Mouse (Mus musculus) adrenal gland, postnatal 0 days (tissue): ENCODE data around the gene Ube2l3. TPM values are rescaled to one million over a fixed set of nuclear protein-coding genes. Genes with fewer than 3 reads are reported as not detected.

Experiments
- microRNA-seq: library from miRNA; unstranded; fragments of <30 nt; microRNA quantifications from one replicate; pipeline ENCODE4, GENCODE M21; 2016; ENCODE audit warnings: borderline replicate concordance; ENCODE audit not compliant: insufficient number of aligned reads
- polyA plus RNA-seq: library from polyadenylated mRNA; unstranded; fragments of >200 nt; fragmentation: Nextera tagmentation; extraction: Ambion mirVana; gene quantifications from 2 replicates; pipeline ENCODE4 v1.2.1, GENCODE M21; 2015

Gene Ube2l3
- polyA plus RNA-seq = 286 and 352 TPM in 2 replicates

DNA sequence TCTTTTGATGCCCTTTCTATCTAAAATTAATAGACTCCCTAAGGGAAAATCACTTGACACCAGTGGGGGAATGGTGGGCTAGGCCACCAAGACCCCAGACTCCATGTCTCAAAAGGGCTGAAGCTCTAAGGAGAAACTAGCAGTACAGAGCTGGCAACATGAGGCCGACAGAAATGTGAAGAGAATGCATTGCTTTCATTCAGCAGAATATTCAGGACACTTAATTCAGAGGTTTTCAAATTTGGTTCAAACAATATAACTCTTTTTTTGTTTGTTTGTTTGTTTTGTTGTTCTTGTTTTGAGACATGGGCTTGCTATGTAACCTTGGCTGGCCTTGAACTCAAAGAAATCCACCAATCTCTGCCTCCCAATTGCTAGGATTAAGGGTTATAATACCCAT lies at the start of gene Ube2l3:
Gene Ube2l3 (minus strand): TSS at position 101 of the 400 bp plus-strand sequence.

DNA sequence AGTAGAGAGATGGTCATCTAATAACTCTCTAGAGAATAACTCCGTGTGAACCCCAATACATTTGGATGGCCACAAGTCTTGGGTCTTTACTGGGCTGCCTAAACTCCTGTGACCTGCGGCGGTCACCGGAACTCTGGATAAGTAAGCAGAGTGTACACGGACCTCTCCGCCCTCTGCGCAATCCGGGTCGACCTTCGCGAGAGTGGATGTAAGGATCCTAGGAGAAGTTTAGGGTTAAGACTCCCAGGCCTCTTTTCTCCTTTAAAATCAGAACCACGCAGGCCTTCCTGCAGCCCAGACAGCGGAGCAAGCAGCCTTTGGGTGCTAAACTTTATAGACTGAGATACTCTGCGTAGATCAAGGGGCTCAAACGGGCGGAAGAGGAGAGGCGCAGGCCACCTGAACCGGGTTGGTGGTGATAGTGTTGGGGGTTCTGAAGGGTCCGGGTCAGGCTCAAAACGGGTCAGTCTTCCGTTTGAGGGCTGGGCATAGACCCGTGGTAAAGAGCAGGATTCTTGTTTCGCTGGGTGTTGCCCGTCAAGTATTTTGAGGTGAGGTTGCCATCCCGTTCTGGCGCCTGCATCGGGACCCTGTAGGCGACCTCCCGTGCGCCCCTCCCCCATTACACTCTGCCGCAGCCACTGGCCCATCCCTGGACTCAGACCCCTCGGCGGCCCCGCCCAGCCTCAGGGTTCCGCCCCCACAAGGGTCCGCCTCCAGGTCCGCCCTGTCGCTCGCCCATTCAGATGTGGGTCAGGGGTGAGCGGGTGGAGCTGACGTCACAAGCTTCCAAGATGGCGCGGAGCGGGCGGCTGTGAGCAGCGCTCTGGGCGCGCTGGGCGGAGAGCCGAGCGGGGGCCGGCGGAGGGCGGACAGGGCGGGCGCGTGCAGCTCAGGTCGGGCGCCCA lies 30.6 kb upstream of the Ube2l3 start, which contains the start of gene Hic2:
Gene Hic2 (plus strand): TSS at position 779 of the 908 bp plus-strand sequence.

DNA sequence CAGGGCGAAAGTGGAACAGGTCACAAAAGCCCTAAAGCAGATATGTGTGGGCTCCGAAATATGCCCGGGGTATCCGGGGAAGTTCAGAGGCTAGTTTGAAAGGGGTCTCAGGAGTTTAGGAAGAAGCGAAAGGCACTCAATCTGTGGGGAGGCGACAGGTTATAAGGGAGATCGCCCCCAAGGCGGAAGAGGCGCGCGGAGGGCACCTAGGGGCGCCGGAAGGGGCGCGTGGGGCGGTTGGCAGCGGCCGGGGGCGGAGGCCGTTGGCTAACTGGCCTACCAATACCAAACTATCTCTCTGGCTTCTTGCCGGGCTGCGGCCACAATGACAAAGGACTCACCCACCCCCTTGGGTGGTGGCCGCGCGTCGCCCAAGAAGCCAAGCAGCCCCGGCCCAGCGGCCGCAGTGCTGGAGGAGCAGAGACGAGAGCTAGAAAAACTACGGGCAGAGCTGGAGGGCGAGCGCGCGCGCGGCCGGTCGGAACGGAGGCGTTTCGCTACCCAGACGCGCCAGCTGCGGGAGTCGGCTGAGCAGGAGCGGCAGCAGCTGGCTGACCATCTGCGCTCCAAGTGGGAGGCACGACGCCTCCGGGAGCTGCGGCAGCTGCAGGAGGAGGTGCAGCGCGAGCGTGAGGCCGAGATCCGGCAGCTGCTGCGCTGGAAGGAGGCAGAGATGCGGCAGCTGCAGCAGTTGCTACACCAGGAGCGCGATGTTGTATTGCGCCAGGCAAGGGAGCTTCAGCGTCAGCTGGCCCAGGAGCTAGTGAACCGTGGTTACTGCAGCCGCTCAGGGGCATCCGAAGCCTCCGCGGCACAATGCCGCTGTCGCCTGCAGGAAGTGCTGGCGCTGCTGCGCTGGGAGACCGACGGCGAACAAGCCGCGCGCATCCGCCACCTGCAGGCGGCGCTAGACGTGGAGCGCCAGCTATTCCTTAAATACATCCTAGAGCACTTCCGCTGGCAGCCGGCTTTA lies 6.2 kb upstream of the Ube2l3 start, which contains the start of gene Rimbp3:
Gene Rimbp3 (plus strand): TSS at position 215 of the 973 bp plus-strand sequence.

DNA sequence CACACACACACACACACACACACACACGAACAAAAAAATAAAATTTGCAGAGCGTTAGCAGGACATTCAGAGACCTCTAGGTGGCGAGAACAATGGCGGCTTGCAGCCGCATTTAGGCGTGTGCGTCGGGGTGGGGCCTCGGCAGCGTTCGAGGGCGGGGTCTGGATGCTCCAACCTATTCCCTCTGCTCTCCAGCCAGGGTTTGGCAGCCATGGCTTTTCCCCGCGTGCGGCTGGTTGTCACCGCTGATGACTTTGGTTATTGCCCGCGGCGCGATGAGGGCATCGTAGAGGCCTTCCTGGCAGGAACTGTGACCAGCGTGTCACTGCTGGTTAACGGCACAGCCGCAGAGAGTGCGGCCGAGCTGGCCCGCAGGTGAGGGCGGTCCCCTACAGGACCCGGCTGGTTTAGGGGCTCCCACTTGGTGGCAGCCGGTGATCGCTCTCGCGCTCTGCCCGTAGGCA lies 55.6 kb downstream of the Ube2l3 start, which contains the start of gene Ccdc116:
Gene Ccdc116 (minus strand): TSS at position 458 of the 464 bp plus-strand sequence.

DNA sequence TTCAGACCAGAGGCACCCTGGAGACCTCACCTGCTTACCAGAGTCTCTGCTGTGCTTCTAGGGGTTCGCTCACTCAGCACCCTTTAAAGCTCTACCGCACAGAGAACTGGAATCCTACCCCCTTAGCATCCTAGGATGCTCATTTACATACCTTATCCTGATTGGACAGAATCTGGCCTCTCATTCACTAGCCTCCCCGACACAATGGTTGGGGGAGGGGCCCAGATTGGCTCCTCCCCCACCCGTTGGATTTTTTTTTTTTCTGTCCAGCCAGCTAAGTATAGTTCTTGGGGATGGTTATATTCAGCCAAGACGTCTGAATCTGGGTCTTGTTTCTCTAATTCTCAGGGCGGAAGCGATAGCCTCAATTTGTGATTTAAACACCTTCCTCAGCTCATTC lies 58.1 kb downstream of the Ube2l3 start, which contains the start of gene Ydjc:
Gene Ydjc (plus strand): TSS at position 283 of the 400 bp plus-strand sequence.

DNA sequence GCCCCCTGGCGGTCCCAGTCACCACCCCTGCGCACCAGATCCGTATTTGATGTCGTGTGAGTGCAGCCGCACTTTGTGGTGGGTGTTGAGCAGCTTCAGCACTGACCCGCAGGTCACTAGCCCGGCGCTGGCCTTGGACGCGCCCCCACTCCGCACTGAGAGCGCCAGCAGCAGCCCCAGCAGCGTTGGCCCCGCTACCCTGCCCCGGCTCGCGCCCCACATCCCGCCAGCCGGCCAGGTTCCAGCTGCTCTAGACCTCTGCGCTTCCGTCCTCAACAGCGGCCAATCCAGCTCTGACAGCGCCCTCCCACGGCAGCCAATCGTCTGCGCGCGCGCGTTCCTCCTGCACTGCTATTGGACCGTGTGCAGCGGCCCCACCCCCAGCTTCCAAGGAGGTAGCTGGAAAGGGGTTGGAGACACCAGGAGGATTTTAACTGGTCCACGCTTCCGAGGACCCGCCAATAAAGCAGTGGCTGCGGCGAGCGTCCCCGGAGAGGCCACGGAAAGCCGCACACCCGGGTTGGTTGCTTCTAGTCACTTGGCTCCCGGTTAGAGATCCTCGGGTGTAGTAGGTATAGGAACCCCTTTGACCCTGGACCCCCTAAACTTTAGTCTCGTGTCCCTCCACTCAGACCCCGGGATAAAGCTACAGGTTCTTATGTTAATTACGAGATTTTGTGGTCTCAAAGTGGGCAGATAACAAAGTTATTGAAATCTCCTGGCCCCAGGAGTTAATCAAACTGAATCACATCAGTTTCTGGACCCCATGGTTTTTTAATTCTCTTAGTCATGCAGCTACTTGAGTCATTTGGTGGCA lies 70.2 kb downstream of the Ube2l3 start, which contains the start of gene Sdf2l1:
Gene Sdf2l1 (minus strand): TSS at position 295 of the 817 bp plus-strand sequence.

DNA sequence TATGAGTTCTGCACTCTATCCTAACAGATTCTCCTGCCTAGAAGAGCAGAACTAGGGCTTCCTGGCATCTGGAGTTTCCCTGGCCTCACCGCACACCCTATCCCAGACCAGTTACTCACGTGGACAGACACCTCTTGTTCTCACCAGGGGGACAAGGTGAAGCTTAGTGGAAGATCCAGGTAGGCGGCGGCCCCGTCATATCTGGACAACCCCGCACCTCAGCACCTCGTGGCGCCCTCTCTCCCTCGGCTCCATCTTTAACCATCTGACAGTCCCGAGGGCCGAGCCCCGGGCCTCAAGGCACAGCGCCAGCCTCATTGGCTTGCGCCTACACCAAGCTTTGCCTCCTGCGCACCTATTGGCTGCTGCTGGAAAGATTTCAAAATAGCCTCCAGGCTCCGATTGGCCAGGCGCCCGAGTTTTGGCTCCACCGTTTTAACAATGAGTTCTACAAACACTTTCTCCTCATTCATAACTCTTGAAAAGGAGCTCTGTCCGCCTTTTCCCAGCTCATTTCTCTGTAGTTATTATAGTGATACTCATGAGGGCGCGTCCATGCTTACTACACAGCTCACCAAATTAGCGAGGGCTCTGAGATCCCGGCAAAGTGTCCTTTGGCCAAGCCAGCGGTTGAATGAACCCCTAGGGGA lies 77.5 kb downstream of the Ube2l3 start, which contains the start of gene 2610318N02Rik:
Gene 2610318N02Rik (minus strand): TSS at position 297 of the 650 bp plus-strand sequence.

DNA sequence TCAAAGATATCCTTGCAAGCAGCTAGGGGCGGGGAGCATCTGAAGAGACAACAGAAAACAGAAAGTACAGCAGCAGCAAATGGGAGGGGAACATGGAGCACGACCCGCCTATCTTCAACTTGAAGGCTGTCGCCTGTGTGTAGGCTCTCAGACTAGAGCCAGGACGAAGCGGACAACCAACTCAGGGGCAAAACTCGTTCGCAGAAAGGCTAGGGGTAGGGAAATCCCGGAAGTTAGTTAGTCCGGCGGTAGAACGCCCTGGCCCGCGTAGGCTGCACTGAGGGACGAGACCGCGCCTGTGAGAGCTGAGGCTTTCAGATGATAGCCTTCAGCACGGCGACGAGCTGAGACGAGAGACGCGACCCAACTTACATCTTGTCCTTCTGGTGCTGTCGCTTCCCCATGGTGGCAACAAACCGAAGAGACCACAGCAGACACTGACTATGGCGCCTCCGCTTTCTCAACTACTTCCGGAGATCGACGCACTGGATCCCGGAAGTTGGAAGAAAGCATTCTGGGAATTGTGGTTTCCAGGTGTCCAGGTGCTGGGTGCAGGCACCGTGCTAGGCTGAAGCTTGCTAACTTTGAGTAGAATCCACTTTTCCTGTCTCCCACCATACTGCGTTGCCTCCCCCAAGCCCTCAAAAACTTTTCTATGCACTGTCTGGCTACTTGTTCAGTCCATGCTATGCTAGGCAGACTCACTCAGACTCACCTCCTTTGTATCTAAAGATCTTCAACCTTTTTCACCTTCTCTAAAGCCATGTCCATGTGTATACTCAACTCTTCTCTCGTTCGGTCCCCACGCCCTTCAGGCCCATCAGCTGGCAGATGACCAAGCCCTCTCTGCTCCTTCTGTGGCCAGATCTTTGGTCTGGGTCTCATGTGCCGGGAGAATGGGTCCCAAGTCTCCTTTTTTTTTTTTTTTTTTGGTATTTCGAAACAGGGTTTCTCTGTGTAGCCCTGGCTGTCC lies 91.4 kb downstream of the Ube2l3 start, which contains the start of gene Ppil2:
Gene Ppil2 (minus strand): TSS at position 487 of the 973 bp plus-strand sequence.

Small RNA genes within 50 kb of the gene (microRNA-seq; reads per million reads assigned to microRNA genes)
- gene Mir130b (1,796 reads per million, percentile 82 among the genes with 10 or more reads in this experiment), gene Mir301b (38.5 reads per million, percentile 30 among the genes with 10 or more reads in this experiment)

Other genes starting within 250 kb of the Ube2l3 start
- gene Mapk1, start 219.3 kb downstream of the Ube2l3 start, polyA plus RNA-seq = 101 and 153 TPM in 2 replicates
- gene Ypel1, start 133.0 kb downstream of the Ube2l3 start, polyA plus RNA-seq = 24.9 and 33.5 TPM in 2 replicates
- gene Ppil2, start 91.4 kb downstream of the Ube2l3 start, polyA plus RNA-seq = 82.9 and 125 TPM in 2 replicates
- gene 2610318N02Rik, start 77.5 kb downstream of the Ube2l3 start, polyA plus RNA-seq = 4.1 and 6.4 TPM in 2 replicates
- gene Sdf2l1, start 70.3 kb downstream of the Ube2l3 start, polyA plus RNA-seq = 36.6 and 53.6 TPM in 2 replicates
- gene Ydjc, start 58.0 kb downstream of the Ube2l3 start, polyA plus RNA-seq = 16.8 and 18.3 TPM in 2 replicates
- 0.28 and 0.55 TPM in 2 replicates for gene Ccdc116, start 55.4 kb downstream of the Ube2l3 start, polyA plus RNA-seq
- 0.09 and 0.12 TPM in 2 replicates for gene Rimbp3, start 6.0 kb upstream of the Ube2l3 start, polyA plus RNA-seq
- gene Hic2, start 30.9 kb upstream of the Ube2l3 start, polyA plus RNA-seq = 1.4 and 1.5 TPM in 2 replicates
- 7.2 and 17.5 TPM in 2 replicates for gene Tmem191c, start 73.4 kb upstream of the Ube2l3 start, polyA plus RNA-seq
- gene Serpind1, start 128.7 kb upstream of the Ube2l3 start, polyA plus RNA-seq = 6.1 and 6.9 TPM in 2 replicates
- 10.1 and 11.3 TPM in 2 replicates for gene Snap29, start 203.3 kb upstream of the Ube2l3 start, polyA plus RNA-seq
- gene Pi4ka, start 203.7 kb upstream of the Ube2l3 start, polyA plus RNA-seq = 18.3 and 19.6 TPM in 2 replicates
- 33.2 and 39.0 TPM in 2 replicates for gene Crkl, start 249.3 kb upstream of the Ube2l3 start, polyA plus RNA-seq